Mouse (Mus musculus): ENCODE results near the gene Hsd17b7. TPM values are rescaled to one million over a fixed set of nuclear protein-coding genes. Genes with fewer than 3 reads are reported as not detected.
A peak's percentile ranks its signal among the peaks of the same experiment; 100 is the strongest.

Hsd17b7 gene
- total RNA-seq, 1 experiment: 14.7 TPM

- TF ChIP-seq MAFK (IDR thresholded peaks at IDR 0.05; ENCODE audit: insufficient read depth, low read depth, low read length) (no peak), CHD2 (IDR thresholded peaks at IDR 0.05; ENCODE audit: low read depth, low read length) (no peak), ZC3H11A (IDR thresholded peaks at IDR 0.05; ENCODE audit: borderline replicate concordance, low read depth, low read length) (no peak), ZNF384 (IDR thresholded peaks at IDR 0.05; ENCODE audit: low read depth, low read length) (no peak), HCFC1 (IDR thresholded peaks at IDR 0.05; ENCODE audit: borderline replicate concordance, insufficient read depth, low read length) (no peak)
- Histone ChIP-seq H3K27ac (ENCODE audit: insufficient read depth, low read depth, low read length, poor library complexity, severe bottlenecking) (no peak overlapping the region), H3K4me1 (ENCODE audit: control insufficient read depth in 2 of 2, insufficient read depth in 2 of 2, low read length in 2 of 2, poor library complexity in 1 of 2) (no peaks in the 10 kb centered on the region; a peak in 1 of 4 replicates), H3K36me3 (ENCODE audit: control insufficient read depth, insufficient read depth, low read length, poor library complexity, severe bottlenecking) (no peaks in the 10 kb centered on the region), H3K4me3 (ENCODE audit: insufficient read depth in 1 of 2, low read depth in 1 of 2, low read length in 2 of 2, poor library complexity in 1 of 2, severe bottlenecking in 1 of 2) (no peak overlapping the region), H3K9ac (ENCODE audit: insufficient read depth, low read depth, low read length, poor library complexity, severe bottlenecking) (no peak overlapping the region), H3K9me3 (ENCODE audit: control insufficient read depth, insufficient read depth, low read depth, low read length) (no peaks in the 10 kb centered on the region)
- in situ Hi-C loops (cut with MboI; ENCODE audit: low sequenced_read_pairs in 2 of 2, unreplicated experiment in 2 of 2): loop anchor here (25.0 kb wide), 2 partner anchors 397 to 678 kb away; partner anchors contain the start of gene Nuf2 (in 1 of the 2)
- DNase-seq (ENCODE audit: low read depth, low spot score): peak; percentile 31
Observed at GRCm38 (mm10) chr1:169934005-169934725, 34.9 kb downstream of the Hsd17b7 start.

DNA sequence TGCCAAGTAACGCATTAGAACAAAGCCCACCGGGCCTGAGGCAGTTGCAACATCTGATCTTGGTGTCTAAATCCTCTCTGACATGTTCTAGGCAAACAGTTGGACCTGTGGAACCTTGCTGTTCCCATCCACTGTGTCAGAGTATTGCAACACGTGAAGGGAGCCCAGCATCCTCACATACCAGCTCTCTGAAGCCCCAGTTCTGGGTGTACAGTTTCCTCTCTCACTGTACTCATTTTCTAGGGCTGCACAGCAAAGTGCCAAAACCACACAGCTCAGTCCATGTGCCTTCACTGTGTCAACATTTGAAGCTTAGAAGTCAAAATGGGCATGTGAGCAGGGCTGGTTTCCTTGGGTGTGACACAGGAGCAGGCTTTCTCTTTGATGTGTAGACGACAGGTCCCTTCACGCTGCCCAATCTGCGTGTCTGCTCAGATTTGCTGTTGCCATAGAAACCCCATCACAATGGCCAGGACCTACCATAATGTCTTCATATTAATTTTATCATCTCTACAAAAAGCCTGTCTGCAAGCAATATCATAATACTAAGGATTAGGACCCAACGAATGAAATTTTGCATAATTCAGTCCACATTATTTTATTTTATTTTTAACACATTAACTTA, 36.8 kb downstream of the Hsd17b7 start:
- Histone ChIP-seq H3K9me3 (ENCODE audit: control insufficient read depth, insufficient read depth, low read depth, low read length) (no peaks in the 10 kb centered on the region), H3K4me3 (ENCODE audit: insufficient read depth in 1 of 2, low read depth in 1 of 2, low read length in 2 of 2, poor library complexity in 1 of 2, severe bottlenecking in 1 of 2) (no peak overlapping the region), H3K4me1 (ENCODE audit: control insufficient read depth in 2 of 2, insufficient read depth in 2 of 2, low read length in 2 of 2, poor library complexity in 1 of 2) (peaks cover 2 to 7% of the 10 kb centered on the region in 2 experiments; a peak in 1 of 4 replicates), H3K9ac (ENCODE audit: insufficient read depth, low read depth, low read length, poor library complexity, severe bottlenecking) (no peak overlapping the region), H3K36me3 (ENCODE audit: control insufficient read depth, insufficient read depth, low read length, poor library complexity, severe bottlenecking) (no peaks in the 10 kb centered on the region), H3K27ac (ENCODE audit: insufficient read depth, low read depth, low read length, poor library complexity, severe bottlenecking) (no peak overlapping the region)
- in situ Hi-C loops (cut with MboI; ENCODE audit: low sequenced_read_pairs in 2 of 2, unreplicated experiment in 2 of 2): loop anchor here (25.0 kb wide), 2 partner anchors 395 to 680 kb away; partner anchors contain the start of gene Nuf2 (in 1 of the 2)
- DNase-seq (ENCODE audit: low read depth, low spot score): no peak
- no peak for TF ChIP-seq CHD2 (IDR thresholded peaks at IDR 0.05; ENCODE audit: low read depth, low read length)
- no peak for TF ChIP-seq ZNF384 (IDR thresholded peaks at IDR 0.05; ENCODE audit: low read depth, low read length)
- TF ChIP-seq HCFC1 (IDR thresholded peaks at IDR 0.05; ENCODE audit: borderline replicate concordance, insufficient read depth, low read length): no peak
- TF ChIP-seq ZC3H11A (IDR thresholded peaks at IDR 0.05; ENCODE audit: borderline replicate concordance, low read depth, low read length): no peak
- TF ChIP-seq MAFK (IDR thresholded peaks at IDR 0.05; ENCODE audit: insufficient read depth, low read depth, low read length): no peak

- in situ Hi-C loops (cut with MboI; ENCODE audit: low sequenced_read_pairs in 2 of 2, unreplicated experiment in 2 of 2): loop anchor here (25.0 kb wide), 2 partner anchors 394 to 681 kb away; partner anchors contain the start of gene Nuf2 (in 1 of the 2)
- Histone ChIP-seq H3K36me3 (ENCODE audit: control insufficient read depth, insufficient read depth, low read length, poor library complexity, severe bottlenecking) (no peaks in the 10 kb centered on the region), H3K9me3 (ENCODE audit: control insufficient read depth, insufficient read depth, low read depth, low read length) (no peaks in the 10 kb centered on the region), H3K9ac (ENCODE audit: insufficient read depth, low read depth, low read length, poor library complexity, severe bottlenecking) (no peak overlapping the region), H3K4me3 (ENCODE audit: insufficient read depth in 1 of 2, low read depth in 1 of 2, low read length in 2 of 2, poor library complexity in 1 of 2, severe bottlenecking in 1 of 2) (no peak overlapping the region), H3K4me1 (ENCODE audit: control insufficient read depth in 2 of 2, insufficient read depth in 2 of 2, low read length in 2 of 2, poor library complexity in 1 of 2) (peaks cover 2 to 7% of the 10 kb centered on the region in 2 experiments; a peak in 1 of 4 replicates), H3K27ac (ENCODE audit: insufficient read depth, low read depth, low read length, poor library complexity, severe bottlenecking) (no peak overlapping the region)
- TF ChIP-seq ZC3H11A (IDR thresholded peaks at IDR 0.05; ENCODE audit: borderline replicate concordance, low read depth, low read length) (no peak), HCFC1 (IDR thresholded peaks at IDR 0.05; ENCODE audit: borderline replicate concordance, insufficient read depth, low read length) (no peak), ZNF384 (IDR thresholded peaks at IDR 0.05; ENCODE audit: low read depth, low read length) (no peak), MAFK (IDR thresholded peaks at IDR 0.05; ENCODE audit: insufficient read depth, low read depth, low read length) (no peak), CHD2 (IDR thresholded peaks at IDR 0.05; ENCODE audit: low read depth, low read length) (no peak)
- DNase-seq (ENCODE audit: low read depth, low spot score): no peak
Observed at GRCm38 (mm10) chr1:169931698-169932097, 37.3 kb downstream of the Hsd17b7 start.

DNA sequence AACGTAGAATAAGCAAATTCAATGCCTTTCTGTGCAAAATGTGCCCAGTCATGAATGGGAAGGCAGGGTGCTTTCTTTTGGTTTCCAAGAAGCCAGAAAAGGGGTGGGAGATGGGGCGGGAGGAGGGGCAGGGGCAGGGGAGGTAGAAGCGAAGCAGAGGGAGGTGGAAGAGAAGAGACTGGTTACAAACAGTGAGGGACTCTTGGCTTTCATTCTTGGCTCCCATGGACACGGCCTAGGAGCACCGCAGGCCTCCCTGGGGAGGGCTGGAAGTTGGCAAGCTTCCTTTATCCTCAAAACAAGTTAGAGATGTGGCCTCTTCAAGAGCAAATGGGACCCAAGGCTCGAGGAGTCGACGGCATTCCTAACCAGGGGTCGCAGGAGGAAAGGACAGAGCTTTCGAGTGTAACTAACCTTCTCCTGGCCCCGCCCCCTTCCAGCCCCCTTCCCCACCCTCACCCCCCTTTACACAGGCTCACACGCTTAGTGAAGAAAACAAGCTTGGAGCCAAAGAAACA, 40.5 kb downstream of the Hsd17b7 start, which contains the start of gene Ccdc190:
Gene Ccdc190 (plus strand): TSS at position 195 of the 518 bp plus-strand sequence.
- Histone ChIP-seq H3K36me3 (ENCODE audit: control insufficient read depth, insufficient read depth, low read length, poor library complexity, severe bottlenecking) (no peaks in the 10 kb centered on the region), H3K27ac (ENCODE audit: insufficient read depth, low read depth, low read length, poor library complexity, severe bottlenecking) (no peak within 1 kb of the TSS), H3K9me3 (ENCODE audit: control insufficient read depth, insufficient read depth, low read depth, low read length) (no peaks in the 10 kb centered on the region), H3K9ac (ENCODE audit: insufficient read depth, low read depth, low read length, poor library complexity, severe bottlenecking) (no peak within 1 kb of the TSS), H3K4me1 (ENCODE audit: control insufficient read depth in 2 of 2, insufficient read depth in 2 of 2, low read length in 2 of 2, poor library complexity in 1 of 2) (peaks cover 2 to 7% of the 10 kb centered on the region in 2 experiments; a peak in 1 of 4 replicates), H3K4me3 (ENCODE audit: insufficient read depth in 1 of 2, low read depth in 1 of 2, low read length in 2 of 2, poor library complexity in 1 of 2, severe bottlenecking in 1 of 2) (0 out of 4 replicates have a peak within 1 kb of the TSS, but pooled peaks of 1 of the 2 experiments have one; percentile 4)
- TF ChIP-seq HCFC1 (IDR thresholded peaks at IDR 0.05; ENCODE audit: borderline replicate concordance, insufficient read depth, low read length) (no peak), ZNF384 (IDR thresholded peaks at IDR 0.05; ENCODE audit: low read depth, low read length) (no peak), ZC3H11A (IDR thresholded peaks at IDR 0.05; ENCODE audit: borderline replicate concordance, low read depth, low read length) (no peak), MAFK (IDR thresholded peaks at IDR 0.05; ENCODE audit: insufficient read depth, low read depth, low read length) (no peak), CHD2 (IDR thresholded peaks at IDR 0.05; ENCODE audit: low read depth, low read length) (no peak)
- no peak for DNase-seq (ENCODE audit: low read depth, low spot score)
- in situ Hi-C loops (cut with MboI; ENCODE audit: low sequenced_read_pairs in 2 of 2, unreplicated experiment in 2 of 2): loop anchor here (10.0 to 25.0 kb wide), 4 partner anchors 264 to 684 kb away; partner anchors contain the start of gene Nuf2 (in 2 of the 2)

All from ES-E14 (cell line).